17 mouse cellular contexts compared by ENCODE assay signal in the genomic region with DNA sequence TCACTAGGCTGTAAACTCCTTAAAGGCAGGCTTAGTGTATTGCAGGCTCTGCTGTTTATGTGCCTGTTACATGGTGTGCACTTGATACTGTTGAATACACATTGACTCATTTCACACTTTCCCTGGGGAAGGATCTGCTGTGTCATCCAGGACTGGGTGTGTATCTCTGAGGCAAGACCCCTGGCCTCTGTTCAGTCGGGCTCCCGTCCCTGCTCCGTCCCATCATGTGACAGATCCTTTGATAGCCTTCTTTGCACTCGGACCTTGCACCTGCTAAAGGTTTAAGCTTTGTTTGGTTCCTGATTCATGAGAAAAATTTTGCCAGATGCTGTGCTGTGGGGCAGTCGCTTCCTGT. TPM values are rescaled to one million over a fixed set of nuclear protein-coding genes. Genes with fewer than 3 reads are reported as not detected.
DNase-seq lines count a peak whose midpoint lies in the region; ATAC-seq and TF ChIP-seq lines count a peak whose summit lies in the region.
"Had no signal": no experiment of that assay in that cellular context is flagged by ENCODE, and none has a peak within 500 bp of the region (broad histone marks: within the 10 kb centered on the region; RNA-seq: fewer than 3 reads in every experiment).

No protein-coding gene starts in this region.

- DNase-seq in kidney, adult 2 months = no peak
- peak; percentile 54 for DNase-seq in c-Kit-negative CD71-positive TER-119-positive erythroid progenitor cells, embryonic 14.5 days (ENCODE audit: low read depth, low spot score)
- peak; percentile 80 for DNase-seq in liver, adult 2 months (ENCODE audit: extremely low read depth, low read depth, low spot score)
- peak; percentile 54 for DNase-seq in stomach, postnatal 0 days (ENCODE audit: low spot score)
- DNase-seq in thymus, postnatal 10 days (ENCODE audit: low spot score in 2 of 2) = no peak
- no peak for DNase-seq in spleen, postnatal 36 days (ENCODE audit: low spot score in 2 of 2)
- DNase-seq: gastrocnemius, postnatal 36 days; heart, postnatal 36 days; kidney, adult 8-10 months; lung, embryonic 14.5 days had no signal

- TF ChIP-seq CTCF in kidney, adult 2 months (conservative IDR thresholded peaks at IDR 0.05; ENCODE audit: insufficient read depth, insufficient read length, low read depth, low read length) = no peak
- no peak for TF ChIP-seq CTCF in liver, adult 2 months (IDR thresholded peaks at IDR 0.05; ENCODE audit: low read depth, low read length)
- no peak for TF ChIP-seq CTCF in stomach, postnatal 0 days (IDR thresholded peaks at IDR 0.05; ENCODE audit: low read depth)

- peaks cover 37% of the 10 kb centered on the region for H3K79me2 ChIP-seq in liver, adult 2 months (ENCODE audit: control insufficient read depth, insufficient read depth, low read length)

- ATAC-seq in kidney, embryonic 15.5 days (replicated peaks; ENCODE audit: low FRiP score) = no peak; the same call in 1 of the 2 replicates
- peak; percentile 94 for ATAC-seq in stomach, postnatal 0 days (ENCODE audit: low FRiP score, low TSS enrichment)
- ATAC-seq in cerebellum, adult (ENCODE audit: insufficient number of reproducible peaks, low FRiP score, low TSS enrichment) = no peak
- ATAC-seq: CD4-positive, CD25-positive, alpha-beta regulatory T cell, adult 4 months; midbrain, embryonic 15.5 days had no signal

- WGBS in kidney, embryonic 15.5 days = 46% methylated on average over 5 of the region's 5 CpGs
- 47% methylated on average over 5 of the region's 5 CpGs for WGBS in kidney, adult 2 months
- 18% methylated on average over 5 of the region's 5 CpGs for WGBS in liver, adult 2 months
- WGBS in stomach, postnatal 0 days = 35% methylated on average over 5 of the region's 5 CpGs

- peaks cover 16% of the 10 kb centered on the region; the same call in 1 of the 2 replicates for H3K36me3 ChIP-seq in kidney, embryonic 15.5 days
- no peaks in the 10 kb centered on the region for H3K36me3 ChIP-seq in kidney, adult 2 months (ENCODE audit: control insufficient read depth, insufficient read depth, low read length)
- peaks cover 6% of the 10 kb centered on the region; the same call in 1 of the 2 replicates for H3K36me3 ChIP-seq in liver, adult 2 months (ENCODE audit: control insufficient read depth, insufficient read depth, low read length)
- H3K36me3 ChIP-seq in stomach, postnatal 0 days (ENCODE audit: control insufficient read depth, insufficient read depth, low read length) = no peaks in the 10 kb centered on the region
- H3K36me3 ChIP-seq: midbrain, embryonic 15.5 days; neural tube, embryonic 13.5 days had no signal

- H3K9ac ChIP-seq in kidney, embryonic 15.5 days = 0 out of 2 replicates have a peak overlapping the region, but pooled peaks have one; percentile 6
- H3K9ac ChIP-seq in liver, adult 2 months (ENCODE audit: low read depth, low read length) = no peak overlapping the region
- H3K9ac ChIP-seq in stomach, postnatal 0 days (ENCODE audit: low read length) = no peak overlapping the region
- H3K9ac ChIP-seq: lung, embryonic 14.5 days; midbrain, embryonic 15.5 days; neural tube, embryonic 13.5 days had no signal

- TF ChIP-seq POLR2A in kidney, adult 2 months (IDR thresholded peaks at IDR 0.05; ENCODE audit: low read depth, low read length) = no peak
- no peak for TF ChIP-seq POLR2A in liver, adult 2 months (IDR thresholded peaks at IDR 0.05; ENCODE audit: extremely low read depth, insufficient read depth, low read length)

- peaks cover 17% of the 10 kb centered on the region for H3K4me1 ChIP-seq in kidney, embryonic 15.5 days
- H3K4me1 ChIP-seq in kidney, adult 2 months (ENCODE audit: control insufficient read depth, insufficient read depth, low read length) = peaks cover 8% of the 10 kb centered on the region; the same call in 1 of the 2 replicates
- peaks cover 24% of the 10 kb centered on the region for H3K4me1 ChIP-seq in liver, adult 2 months (ENCODE audit: control insufficient read depth, insufficient read depth, low read length)
- no peaks in the 10 kb centered on the region for H3K4me1 ChIP-seq in stomach, postnatal 0 days (replicated peaks; ENCODE audit: control insufficient read depth, insufficient read depth)
- H3K4me1 ChIP-seq: midbrain, embryonic 15.5 days; neural tube, embryonic 13.5 days had no signal

- no peak overlapping the region for H3K4me3 ChIP-seq in kidney, embryonic 15.5 days (replicated peaks)
- H3K4me3 ChIP-seq in kidney, adult 2 months (ENCODE audit: insufficient read depth, low read depth, low read length) = no peak overlapping the region
- no peak overlapping the region for H3K4me3 ChIP-seq in liver, adult 2 months (ENCODE audit: insufficient read depth, low read depth, low read length)
- no peak overlapping the region for H3K4me3 ChIP-seq in stomach, postnatal 0 days (ENCODE audit: low read depth, low read length)
- H3K4me3 ChIP-seq: midbrain, embryonic 15.5 days; neural tube, embryonic 13.5 days had no signal

- no peak for TF ChIP-seq EP300 in stomach, postnatal 0 days (optimal IDR thresholded peaks at IDR 0.05)

- no peak overlapping the region for H3K27ac ChIP-seq in kidney, embryonic 15.5 days
- no peak overlapping the region for H3K27ac ChIP-seq in kidney, adult 2 months (ENCODE audit: insufficient read depth, low read depth, low read length)
- no peak overlapping the region; the same call in 1 of the 2 replicates for H3K27ac ChIP-seq in liver, adult 2 months (replicated peaks; ENCODE audit: insufficient read depth, low read depth, low read length)
- no peak overlapping the region; the same call in 1 of the 2 replicates for H3K27ac ChIP-seq in stomach, postnatal 0 days (replicated peaks)
- H3K27ac ChIP-seq: midbrain, embryonic 15.5 days; neural tube, embryonic 13.5 days had no signal

- no peaks in the 10 kb centered on the region for H3K9me3 ChIP-seq in kidney, embryonic 15.5 days (replicated peaks)
- no peaks in the 10 kb centered on the region for H3K9me3 ChIP-seq in stomach, postnatal 0 days (ENCODE audit: control insufficient read depth, low read length)
- H3K9me3 ChIP-seq: midbrain, embryonic 15.5 days; neural tube, embryonic 13.5 days had no signal

- H3K27me3 ChIP-seq in kidney, embryonic 15.5 days = no peaks in the 10 kb centered on the region
- H3K27me3 ChIP-seq in kidney, adult 2 months (replicated peaks; ENCODE audit: control insufficient read depth, insufficient read depth, low read length) = no peaks in the 10 kb centered on the region
- no peaks in the 10 kb centered on the region for H3K27me3 ChIP-seq in liver, adult 2 months (ENCODE audit: control insufficient read depth, insufficient read depth, low read length)
- H3K27me3 ChIP-seq in stomach, postnatal 0 days (ENCODE audit: control insufficient read depth, insufficient read depth, low read length) = no peaks in the 10 kb centered on the region
- H3K27me3 ChIP-seq: midbrain, embryonic 15.5 days; neural tube, embryonic 13.5 days had no signal

- H3K4me2 ChIP-seq in kidney, embryonic 15.5 days = no peak overlapping the region
- H3K4me2 ChIP-seq in stomach, postnatal 0 days (replicated peaks; ENCODE audit: low read depth) = no peak overlapping the region
- H3K4me2 ChIP-seq: lung, embryonic 14.5 days; midbrain, embryonic 15.5 days; neural tube, embryonic 13.5 days had no signal

RNA-seq across cellular contexts. Expression of gene Prss48, which starts 10.5 kb away (rescaled TPM):
- polyA plus RNA-seq in kidney, embryonic 15.5 days (2015; fragmentation: Nextera tagmentation; extraction: Ambion mirVana) = 0.18 and 0.39 TPM in 2 replicates
- polyA plus RNA-seq in kidney, adult 2 months (2012; rRNA removed) = not detected in 2 replicates
- not detected in 2 replicates for total RNA-seq in liver, adult 2 months (2014; rRNA removed)
- polyA plus RNA-seq in liver, adult 2 months (2012; rRNA removed) = not detected in 2 replicates
- not detected in 2 replicates for polyA plus RNA-seq in stomach, postnatal 0 days (2015; fragmentation: Nextera tagmentation; extraction: Ambion mirVana)
- total RNA-seq: gastrocnemius, postnatal 36 days; heart, postnatal 36 days; left cerebral cortex, adult 8-10 months had no signal
- polyA plus RNA-seq: CD4-positive, CD25-positive, alpha-beta regulatory T cell, adult 4 months; forebrain, embryonic 11.5 days; midbrain, embryonic 15.5 days; neural tube, embryonic 13.5 days had no signal

RNA-seq across cellular contexts. Expression of gene Sh3d19, which starts 20.9 kb away (rescaled TPM):
- 30.1 and 32.3 TPM in 2 replicates for polyA plus RNA-seq in kidney, embryonic 15.5 days (2015; fragmentation: Nextera tagmentation; extraction: Ambion mirVana)
- polyA plus RNA-seq in kidney, adult 2 months (2012; rRNA removed) = 44.2 and 60.5 TPM in 2 replicates
- 40.1 and 58.3 TPM in 2 replicates for total RNA-seq in liver, adult 2 months (2014; rRNA removed)
- 52.0 and 55.3 TPM in 2 replicates for polyA plus RNA-seq in liver, adult 2 months (2012; rRNA removed)
- 23.0 and 23.7 TPM in 2 replicates for polyA plus RNA-seq in stomach, postnatal 0 days (2015; fragmentation: Nextera tagmentation; extraction: Ambion mirVana)

Comparison
In these comparisons a context has a peak if more than half of its experiments do, and no peak if none do; other contexts are left out.
1. DNase-seq: peak in c-Kit-negative CD71-positive TER-119-positive erythroid progenitor cells, embryonic 14.5 days (single experiment), liver, adult 2 months (single experiment) and stomach, postnatal 0 days (single experiment); none in kidney, adult 2 months (single experiment), thymus, postnatal 10 days (0 of 2) and spleen, postnatal 36 days (0 of 2).